Mouse (Mus musculus): ENCODE results near the gene Ogdh. TPM values are rescaled to one million over a fixed set of nuclear protein-coding genes. Genes with fewer than 3 reads are reported as not detected.

Gene Ogdh
- polyA plus RNA-seq, 1 experiment from 2014 or later, result 112 TPM

- Histone ChIP-seq H3K27ac (ENCODE audit: low read depth) (no peak overlapping the region), H3K27me3 (replicated peaks; ENCODE audit: control insufficient read depth, insufficient read depth, low read length) (no peaks in the 10 kb centered on the region), H3K4me1 (replicated peaks; ENCODE audit: control insufficient read depth, insufficient read depth, low read length) (no peaks in the 10 kb centered on the region), H3K36me3 (ENCODE audit: control insufficient read depth, insufficient read depth, low read length) (peaks cover 33% of the 10 kb centered on the region), H3K9me3 (ENCODE audit: control insufficient read depth, low read length) (no peaks in the 10 kb centered on the region), H3K4me3 (ENCODE audit: low read depth, low read length) (no peak overlapping the region), H3K9ac (ENCODE audit: low read length) (no peak overlapping the region), H3K4me2 (ENCODE audit: low read length) (no peak overlapping the region)
- WGBS, result 92% methylated on average over 7 of the region's 7 CpGs
- ATAC-seq (replicated peaks; ENCODE audit: low FRiP score, low TSS enrichment, low read depth), result no peak
- no peak for DNase-seq (ENCODE audit: low spot score)
Measured at GRCm38 (mm10) chr11:6333403-6333802, 42.0 kb downstream of the Ogdh start.

GRCm38 (mm10) chr11:6335321-6335720 lies 43.9 kb downstream of the Ogdh start:
- no peak overlapping the region for H3K27ac ChIP-seq (ENCODE audit: low read depth)
- 90% methylated on average over 7 of the region's 7 CpGs for WGBS
- H3K36me3 ChIP-seq (ENCODE audit: control insufficient read depth, insufficient read depth, low read length), result peaks cover 46% of the 10 kb centered on the region
- no peak overlapping the region for H3K4me3 ChIP-seq (ENCODE audit: low read depth, low read length)
- no peaks in the 10 kb centered on the region for H3K9me3 ChIP-seq (ENCODE audit: control insufficient read depth, low read length)
- no peak overlapping the region for H3K9ac ChIP-seq (ENCODE audit: low read length)
- H3K27me3 ChIP-seq (replicated peaks; ENCODE audit: control insufficient read depth, insufficient read depth, low read length), result no peaks in the 10 kb centered on the region
- H3K4me1 ChIP-seq (replicated peaks; ENCODE audit: control insufficient read depth, insufficient read depth, low read length), result no peaks in the 10 kb centered on the region
- no peak for DNase-seq (ENCODE audit: low spot score)
- no peak for ATAC-seq (replicated peaks; ENCODE audit: low FRiP score, low TSS enrichment, low read depth)
- no peak overlapping the region for H3K4me2 ChIP-seq (ENCODE audit: low read length)

GRCm38 (mm10) chr11:6336689-6337088 lies 45.3 kb downstream of the Ogdh start:
- no peaks in the 10 kb centered on the region for H3K27me3 ChIP-seq (replicated peaks; ENCODE audit: control insufficient read depth, insufficient read depth, low read length)
- 81% methylated on average over 4 of the region's 4 CpGs for WGBS
- H3K4me2 ChIP-seq (ENCODE audit: low read length), result no peak overlapping the region
- no peaks in the 10 kb centered on the region for H3K4me1 ChIP-seq (replicated peaks; ENCODE audit: control insufficient read depth, insufficient read depth, low read length)
- DNase-seq (ENCODE audit: low spot score) (no peak), ATAC-seq (replicated peaks; ENCODE audit: low FRiP score, low TSS enrichment, low read depth) (no peak)
- H3K36me3 ChIP-seq (ENCODE audit: control insufficient read depth, insufficient read depth, low read length), result peaks cover 56% of the 10 kb centered on the region
- no peak overlapping the region for H3K4me3 ChIP-seq (ENCODE audit: low read depth, low read length)
- H3K9ac ChIP-seq (ENCODE audit: low read length), result no peak overlapping the region
- no peaks in the 10 kb centered on the region for H3K9me3 ChIP-seq (ENCODE audit: control insufficient read depth, low read length)
- H3K27ac ChIP-seq (ENCODE audit: low read depth), result no peak overlapping the region

- H3K27ac ChIP-seq (ENCODE audit: low read depth), result no peak overlapping the region
- 93% methylated on average over 4 of the region's 4 CpGs for WGBS
- peaks cover 96% of the 10 kb centered on the region for H3K36me3 ChIP-seq (ENCODE audit: control insufficient read depth, insufficient read depth, low read length)
- no peak for DNase-seq (ENCODE audit: low spot score)
- H3K9me3 ChIP-seq (ENCODE audit: control insufficient read depth, low read length), result no peaks in the 10 kb centered on the region
- no peak overlapping the region for H3K4me3 ChIP-seq (ENCODE audit: low read depth, low read length)
- H3K4me1 ChIP-seq (replicated peaks; ENCODE audit: control insufficient read depth, insufficient read depth, low read length), result no peaks in the 10 kb centered on the region
- ATAC-seq (replicated peaks; ENCODE audit: low FRiP score, low TSS enrichment, low read depth), result no peak
- no peak overlapping the region for H3K9ac ChIP-seq (ENCODE audit: low read length)
- no peaks in the 10 kb centered on the region for H3K27me3 ChIP-seq (replicated peaks; ENCODE audit: control insufficient read depth, insufficient read depth, low read length)
- no peak overlapping the region for H3K4me2 ChIP-seq (ENCODE audit: low read length)
Measured at GRCm38 (mm10) chr11:6345956-6346355, 54.5 kb downstream of the Ogdh start.

- Histone ChIP-seq H3K27ac (ENCODE audit: low read depth) (no peak overlapping the region), H3K4me1 (replicated peaks; ENCODE audit: control insufficient read depth, insufficient read depth, low read length) (no peaks in the 10 kb centered on the region), H3K27me3 (replicated peaks; ENCODE audit: control insufficient read depth, insufficient read depth, low read length) (no peaks in the 10 kb centered on the region), H3K9ac (ENCODE audit: low read length) (no peak overlapping the region), H3K9me3 (ENCODE audit: control insufficient read depth, low read length) (no peaks in the 10 kb centered on the region), H3K36me3 (ENCODE audit: control insufficient read depth, insufficient read depth, low read length) (peaks cover 94% of the 10 kb centered on the region), H3K4me3 (ENCODE audit: low read depth, low read length) (no peak overlapping the region), H3K4me2 (ENCODE audit: low read length) (no peak overlapping the region)
- DNase-seq (ENCODE audit: low spot score), result no peak
- no peak for ATAC-seq (replicated peaks; ENCODE audit: low FRiP score, low TSS enrichment, low read depth)
- 85% methylated on average over 7 of the region's 7 CpGs for WGBS
Measured at GRCm38 (mm10) chr11:6346966-6347365, 55.5 kb downstream of the Ogdh start.

GRCm38 (mm10) chr11:6348681-6349200 lies 57.3 kb downstream of the Ogdh start:
- no peak for DNase-seq (ENCODE audit: low spot score)
- no peak overlapping the region for H3K4me2 ChIP-seq (ENCODE audit: low read length)

GRCm38 (mm10) chr11:6349586-6349985 lies 58.2 kb downstream of the Ogdh start:
- 94% methylated on average over 5 of the region's 5 CpGs for WGBS
- Histone ChIP-seq H3K4me3 (ENCODE audit: low read depth, low read length) (no peak overlapping the region), H3K9me3 (ENCODE audit: control insufficient read depth, low read length) (no peaks in the 10 kb centered on the region), H3K27me3 (replicated peaks; ENCODE audit: control insufficient read depth, insufficient read depth, low read length) (no peaks in the 10 kb centered on the region), H3K4me1 (replicated peaks; ENCODE audit: control insufficient read depth, insufficient read depth, low read length) (no peaks in the 10 kb centered on the region), H3K9ac (ENCODE audit: low read length) (no peak overlapping the region), H3K27ac (ENCODE audit: low read depth) (no peak overlapping the region), H3K4me2 (ENCODE audit: low read length) (no peak overlapping the region), H3K36me3 (ENCODE audit: control insufficient read depth, insufficient read depth, low read length) (peaks cover 91% of the 10 kb centered on the region)
- no peak for ATAC-seq (replicated peaks; ENCODE audit: low FRiP score, low TSS enrichment, low read depth)
- DNase-seq (ENCODE audit: low spot score), result no peak

More at GRCm38 (mm10) chr11:6348681-6349200, 57.3 kb downstream of the Ogdh start:
- Histone ChIP-seq H3K9ac (ENCODE audit: low read length) (no peak overlapping the region), H3K27ac (ENCODE audit: low read depth) (no peak overlapping the region), H3K27me3 (replicated peaks; ENCODE audit: control insufficient read depth, insufficient read depth, low read length) (no peaks in the 10 kb centered on the region), H3K4me3 (ENCODE audit: low read depth, low read length) (no peak overlapping the region), H3K4me1 (replicated peaks; ENCODE audit: control insufficient read depth, insufficient read depth, low read length) (no peaks in the 10 kb centered on the region), H3K36me3 (ENCODE audit: control insufficient read depth, insufficient read depth, low read length) (peaks cover 92% of the 10 kb centered on the region), H3K9me3 (ENCODE audit: control insufficient read depth, low read length) (no peaks in the 10 kb centered on the region)
- WGBS, result 90% methylated on average over 11 of the region's 11 CpGs
- no peak for ATAC-seq (replicated peaks; ENCODE audit: low FRiP score, low TSS enrichment, low read depth)

GRCm38 (mm10) chr11:6355106-6355505 lies 63.7 kb downstream of the Ogdh start:
- ATAC-seq (replicated peaks; ENCODE audit: low FRiP score, low TSS enrichment, low read depth), result no peak
- WGBS, result 90% methylated on average over 4 of the region's 4 CpGs
- Histone ChIP-seq H3K4me2 (ENCODE audit: low read length) (no peak overlapping the region), H3K4me1 (replicated peaks; ENCODE audit: control insufficient read depth, insufficient read depth, low read length) (no peaks in the 10 kb centered on the region), H3K27ac (ENCODE audit: low read depth) (no peak overlapping the region), H3K9me3 (ENCODE audit: control insufficient read depth, low read length) (no peaks in the 10 kb centered on the region), H3K4me3 (ENCODE audit: low read depth, low read length) (no peak overlapping the region), H3K27me3 (replicated peaks; ENCODE audit: control insufficient read depth, insufficient read depth, low read length) (no peaks in the 10 kb centered on the region), H3K36me3 (ENCODE audit: control insufficient read depth, insufficient read depth, low read length) (peaks cover 69% of the 10 kb centered on the region), H3K9ac (ENCODE audit: low read length) (no peak overlapping the region)
- DNase-seq (ENCODE audit: low spot score), result no peak

- WGBS, result 87% methylated on average over 9 of the region's 9 CpGs
- DNase-seq (ENCODE audit: low spot score), result no peak
- Histone ChIP-seq H3K4me3 (ENCODE audit: low read depth, low read length) (no peak overlapping the region), H3K4me1 (replicated peaks; ENCODE audit: control insufficient read depth, insufficient read depth, low read length) (peaks cover 10% of the 10 kb centered on the region), H3K9ac (ENCODE audit: low read length) (no peak overlapping the region), H3K36me3 (ENCODE audit: control insufficient read depth, insufficient read depth, low read length) (no peaks in the 10 kb centered on the region), H3K27me3 (replicated peaks; ENCODE audit: control insufficient read depth, insufficient read depth, low read length) (no peaks in the 10 kb centered on the region), H3K9me3 (ENCODE audit: control insufficient read depth, low read length) (no peaks in the 10 kb centered on the region), H3K27ac (ENCODE audit: low read depth) (no peak overlapping the region), H3K4me2 (ENCODE audit: low read length) (no peak overlapping the region)
- no peak for ATAC-seq (replicated peaks; ENCODE audit: low FRiP score, low TSS enrichment, low read depth)
Measured at GRCm38 (mm10) chr11:6364581-6365275, 73.3 kb downstream of the Ogdh start.

Measured in intestine, embryonic 14.5 days (tissue).